Mouse (Mus musculus) testis, adult 2 months (tissue): ENCODE results near the gene Pms1. TPM values are rescaled to one million over a fixed set of nuclear protein-coding genes. Genes with fewer than 3 reads are reported as not detected.

Experiments used
- H3K27ac ChIP-seq: fragments of 200-500 bp; 2 replicates; pipeline ENCODE4 v1.5.1; 2012; ENCODE audit warnings: low read depth, low read length; ENCODE audit not compliant: control insufficient read depth, insufficient read depth
- H3K27me3 ChIP-seq: fragments of 200-500 bp; 2 replicates; pipeline ENCODE4 v1.6.1; 2012; ENCODE audit warnings: mild to moderate bottlenecking, low read length, moderate library complexity; ENCODE audit not compliant: control insufficient read depth, insufficient read depth
- H3K36me3 ChIP-seq: fragments of 200-500 bp; 2 replicates; pipeline ENCODE4 v1.6.1; 2012; ENCODE audit warnings: mild to moderate bottlenecking, low read length; ENCODE audit not compliant: control insufficient read depth, insufficient read depth
- H3K4me1 ChIP-seq: fragments of 200-500 bp; 2 replicates; pipeline ENCODE4 v1.6.1; 2012; ENCODE audit warnings: low read length; ENCODE audit not compliant: control insufficient read depth, insufficient read depth
- H3K4me3 ChIP-seq: fragments of 200-500 bp; 2 replicates; pipeline ENCODE4 v1.5.1; 2012; ENCODE audit warnings: low read depth, mild to moderate bottlenecking, low read length, moderate library complexity, mixed read lengths; ENCODE audit not compliant: control insufficient read depth
- CTCF ChIP-seq: fragments of 200-500 bp; IDR thresholded peaks from 2 replicates; pipeline ENCODE4 v1.5.1; 2012; ENCODE audit warnings: low read depth, mild to moderate bottlenecking, inconsistent platforms, low read length, moderate library complexity; ENCODE audit not compliant: control insufficient read depth, insufficient read depth, insufficient replicate concordance
- POLR2A ChIP-seq: fragments of 200-500 bp; IDR thresholded peaks from 2 replicates; pipeline ENCODE4 v1.6.1; 2012; ENCODE audit warnings: low read depth, mild to moderate bottlenecking, inconsistent platforms, low read length, moderate library complexity; ENCODE audit not compliant: control insufficient read depth
- polyA plus RNA-seq: library from polyadenylated mRNA; depleted of rRNA; stranded (reverse); fragments of >200 nt; gene quantifications from 2 replicates; pipeline ENCODE4 v1.2.3, GENCODE M21; 2012; rRNA removed

Pms1 gene
- polyA plus RNA-seq, 1 experiment, result 1.1 TPM

DNA sequence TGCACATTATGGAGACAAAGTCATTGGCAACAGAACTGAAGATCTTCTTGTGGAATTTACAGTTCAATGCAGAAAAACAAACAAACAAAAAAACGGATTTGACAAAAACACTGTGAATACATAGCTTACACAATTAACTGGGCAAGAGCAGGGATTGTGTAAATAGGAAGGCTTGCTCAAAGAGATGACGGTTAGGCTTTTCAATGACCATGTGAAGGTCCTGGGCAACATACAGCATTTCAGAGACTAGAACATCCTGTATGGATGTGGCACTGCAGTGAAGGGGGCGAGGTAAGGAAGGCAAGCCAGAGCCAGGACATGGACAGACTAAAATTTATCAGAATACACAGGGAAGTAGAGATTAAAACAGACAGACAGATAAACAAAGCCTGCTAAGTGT, 107.2 kb downstream of the Pms1 start:
- no peak for TF ChIP-seq POLR2A
- no peak for TF ChIP-seq CTCF
- no peaks in the 10 kb centered on the region for H3K27me3 ChIP-seq
- no peak overlapping the region for H3K27ac ChIP-seq
- peaks cover 2% of the 10 kb centered on the region; the same call in 1 of the 2 replicates for H3K4me1 ChIP-seq
- no peaks in the 10 kb centered on the region for H3K36me3 ChIP-seq
- peak overlapping the region; percentile 36; the same call in 1 of the 2 replicates for H3K4me3 ChIP-seq

DNA sequence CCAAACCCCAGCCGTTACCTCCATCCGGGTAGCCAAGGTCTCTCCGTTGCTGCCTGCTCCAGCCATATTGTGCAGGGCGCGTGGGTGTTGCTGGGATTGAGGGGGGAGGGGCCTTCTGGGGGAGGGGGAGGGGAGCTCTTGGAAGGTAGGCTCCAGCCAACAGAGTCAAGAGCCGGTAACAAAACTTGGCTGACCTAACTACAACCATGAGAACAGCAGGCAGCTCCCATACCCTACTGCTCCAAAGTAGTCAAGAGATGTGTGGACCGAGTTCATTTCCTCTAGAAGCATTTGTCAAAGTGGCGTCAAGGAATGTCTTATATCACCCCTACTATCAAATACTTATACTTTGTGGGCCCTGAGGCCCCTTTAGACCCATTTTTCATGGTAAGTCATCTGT, 109.3 kb downstream of the Pms1 start, which contains the start of gene 1700019A02Rik:
Gene 1700019A02Rik, minus strand, starts transcription at position 101 of the 400 bp plus-strand sequence.
- TF ChIP-seq CTCF, result no peak
- TF ChIP-seq POLR2A, result peak; percentile 89
- H3K4me3 ChIP-seq, result peak within 1 kb of the TSS; percentile 90
- peaks cover 2% of the 10 kb centered on the region; the same call in 1 of the 2 replicates for H3K4me1 ChIP-seq
- no peaks in the 10 kb centered on the region for H3K27me3 ChIP-seq
- H3K27ac ChIP-seq, result peak within 1 kb of the TSS; percentile 93
- H3K36me3 ChIP-seq, result no peaks in the 10 kb centered on the region

DNA sequence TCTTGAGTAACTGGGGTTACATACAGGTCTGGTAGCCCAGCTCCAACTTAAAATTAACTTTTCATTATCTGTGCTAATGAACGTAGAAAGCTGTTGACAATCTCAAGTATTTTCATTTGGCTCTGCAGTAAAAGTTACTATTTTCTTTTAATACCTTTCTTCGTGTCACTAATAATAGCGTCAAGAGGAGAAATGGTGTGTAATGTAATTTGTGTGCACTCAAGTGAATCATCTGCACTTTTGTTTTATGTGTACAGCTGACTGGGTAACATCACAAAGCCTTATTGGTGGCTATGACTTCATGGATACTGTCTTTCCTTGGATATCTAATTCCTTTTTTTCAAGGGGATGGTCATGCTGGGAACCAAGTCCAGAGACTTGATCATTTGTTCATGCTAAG, 110.5 kb downstream of the Pms1 start:
- H3K36me3 ChIP-seq, result no peaks in the 10 kb centered on the region
- TF ChIP-seq CTCF (no peak), POLR2A (no peak)
- peak overlapping the region; percentile 1; the same call in 1 of the 2 replicates for H3K27ac ChIP-seq
- H3K27me3 ChIP-seq, result no peaks in the 10 kb centered on the region
- peak overlapping the region; percentile 90; the same call in 1 of the 2 replicates for H3K4me3 ChIP-seq
- peaks cover 2% of the 10 kb centered on the region; the same call in 1 of the 2 replicates for H3K4me1 ChIP-seq

DNA sequence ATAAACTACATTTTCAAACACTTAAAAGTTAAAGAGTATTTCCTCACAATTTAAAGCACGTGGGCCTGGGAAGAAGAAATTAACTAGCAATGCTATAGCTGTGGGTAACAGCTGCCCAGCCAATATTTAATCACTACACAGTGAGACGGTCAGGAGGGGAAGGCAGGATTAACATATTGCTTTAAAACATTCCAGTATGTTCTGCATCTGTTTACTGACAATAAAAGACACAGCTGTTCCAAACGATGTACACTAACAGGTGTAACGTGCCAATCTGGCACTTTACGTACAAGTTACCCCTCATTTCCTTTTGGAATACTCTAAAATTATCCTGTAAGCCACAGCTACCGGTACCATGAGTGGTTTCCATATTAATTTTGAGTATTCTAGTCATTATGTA, 139.1 kb downstream of the Pms1 start:
- H3K4me1 ChIP-seq, result no peaks in the 10 kb centered on the region
- no peaks in the 10 kb centered on the region for H3K27me3 ChIP-seq
- H3K4me3 ChIP-seq, result no peak overlapping the region
- TF ChIP-seq CTCF (no peak), POLR2A (no peak)
- no peak overlapping the region for H3K27ac ChIP-seq
- no peaks in the 10 kb centered on the region for H3K36me3 ChIP-seq

Other genes with a start within 250 kb of the Pms1 start
- 0.06 TPM in 1 of 2 replicates, not detected in the other for gene Mstn, start 235.4 kb downstream of the Pms1 start, polyA plus RNA-seq
- 36.0 and 52.2 TPM in 2 replicates for gene 1700019A02Rik, start 109.4 kb downstream of the Pms1 start, polyA plus RNA-seq
- 1.5 and 2.5 TPM in 2 replicates for gene Ormdl1, start 77 bp upstream of the Pms1 start, polyA plus RNA-seq
- gene Gm28778, start 93 bp upstream of the Pms1 start, polyA plus RNA-seq, result 3.5 and 4.4 TPM in 2 replicates
- 12.2 and 12.7 TPM in 2 replicates for gene Osgepl1, start 16.6 kb upstream of the Pms1 start, polyA plus RNA-seq
- gene Asdurf, start 55.6 kb upstream of the Pms1 start, polyA plus RNA-seq, result not detected in 2 replicates
- gene Gm28551, start 55.6 kb upstream of the Pms1 start, polyA plus RNA-seq, result not detected in 2 replicates
- 70.3 and 78.8 TPM in 2 replicates for gene Asnsd1, start 55.7 kb upstream of the Pms1 start, polyA plus RNA-seq